Mouse (Mus musculus) forebrain, postnatal 0 days (tissue): Measurements from ENCODE around the gene Serpina3b. TPM values are rescaled to one million over a fixed set of nuclear protein-coding genes. Genes with fewer than 3 reads are reported as not detected.

Experiments used
- ATAC-seq: fragments of 200-750 bp; cut with Nextera tagmentation; 2 replicates; pipeline ENCODE4 v1.8.0; 2017; ENCODE audit warnings: mild to moderate bottlenecking, moderate library complexity
- DNase-seq: peaks from one replicate; pipeline ENCODE4 v3.0.0-alpha.2; 2015
- H3K27ac ChIP-seq: fragments of 300-500 bp; sonication (generic); 2 replicates; pipeline ENCODE4 v1.5.1; 2014; ENCODE audit warnings: low read depth, mild to moderate bottlenecking, antibody characterized with exemption, low read length, moderate library complexity, mixed read lengths
- H3K27me3 ChIP-seq: fragments of 300-500 bp; sonication (generic); 2 replicates; pipeline ENCODE4 v1.6.1; 2014; ENCODE audit warnings: mild to moderate bottlenecking, low read length, mixed read lengths; ENCODE audit not compliant: insufficient read depth
- H3K36me3 ChIP-seq: fragments of 300-500 bp; sonication (generic); 2 replicates; pipeline ENCODE4 v1.6.1; 2014; ENCODE audit warnings: mild to moderate bottlenecking, moderate library complexity; ENCODE audit not compliant: insufficient read depth
- H3K4me1 ChIP-seq: fragments of 300-500 bp; sonication (generic); 2 replicates; pipeline ENCODE4 v1.6.1; 2014; ENCODE audit warnings: antibody characterized with exemption; ENCODE audit not compliant: insufficient read depth
- H3K4me2 ChIP-seq: fragments of 300-500 bp; sonication (generic); 2 replicates; pipeline ENCODE4 v1.6.1; 2014; ENCODE audit warnings: low read depth, mild to moderate bottlenecking, moderate library complexity
- H3K4me3 ChIP-seq: fragments of 300-500 bp; sonication (generic); 2 replicates; pipeline ENCODE4 v1.5.1; 2014; ENCODE audit warnings: low read depth, low read length, mixed read lengths
- H3K9ac ChIP-seq: fragments of 300-500 bp; sonication (generic); 2 replicates; pipeline ENCODE4 v1.6.1; 2014; ENCODE audit warnings: mild to moderate bottlenecking
- H3K9me3 ChIP-seq: fragments of 300-500 bp; sonication (generic); 2 replicates; pipeline ENCODE4 v1.6.1; 2016; ENCODE audit warnings: low read length
- CTCF ChIP-seq: sonication (generic); IDR thresholded peaks from 2 replicates; pipeline ENCODE4 v1.5.1; 2016; ENCODE audit warnings: antibody characterized with exemption, control low read depth, low read depth
- WGBS: fragments of 180-500 bp; shearing (Covaris S2); extraction: QIAGEN DNeasy Blood & Tissue Kit; methylation state at CpG from one replicate; pipeline ENCODE4 v1.1.7; 2014; 5-methylcytosine and 5-hydroxymethylcytosine counted together
- polyA plus RNA-seq: library from polyadenylated mRNA; unstranded; fragments of >200 nt; fragmentation: Nextera tagmentation; extraction: Ambion mirVana; gene quantifications from 2 replicates; pipeline ENCODE4 v1.2.1, GENCODE M21; 2015
- total RNA-seq: library from RNA; depleted of rRNA; stranded (reverse); fragments of >200 nt; gene quantifications from 2 replicates; pipeline ENCODE4 v1.2.3, GENCODE M21; 2014

Serpina3b gene
- total and polyA plus RNA-seq, 2 experiments from 2014 or later, result not detected

DNA sequence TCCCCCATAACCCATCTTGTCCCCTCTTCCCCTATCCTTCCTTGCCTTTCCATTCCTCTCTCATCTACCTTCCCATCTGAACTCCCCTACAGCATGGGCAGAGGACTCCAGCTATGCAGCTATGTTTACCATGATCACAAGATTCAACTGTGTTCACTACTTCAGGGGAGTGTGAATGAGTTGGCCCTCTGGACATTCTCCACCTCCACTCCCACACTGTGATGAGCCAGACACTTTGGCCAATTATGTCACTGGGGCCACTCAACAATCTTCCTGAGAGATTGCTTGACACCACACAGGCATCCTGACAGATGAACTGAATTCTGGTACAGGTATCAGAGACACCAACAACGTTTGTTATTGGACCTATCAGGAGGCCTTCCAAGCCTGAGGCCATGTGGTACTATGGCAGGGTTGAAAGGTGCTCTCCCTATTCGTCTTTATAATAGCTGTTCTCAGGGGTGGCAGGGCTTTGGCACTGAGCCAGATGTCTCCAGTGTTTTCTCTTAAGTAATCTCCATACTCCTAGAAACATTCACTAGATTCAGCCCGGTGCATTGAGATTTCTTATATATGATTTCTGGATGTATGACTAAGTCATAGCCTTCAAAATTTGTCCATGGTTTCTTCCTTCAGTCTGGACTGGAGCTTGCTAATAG, 12.7 kb upstream of the Serpina3b start:
- WGBS, result 47% methylated on average over 3 of the region's 3 CpGs

DNA sequence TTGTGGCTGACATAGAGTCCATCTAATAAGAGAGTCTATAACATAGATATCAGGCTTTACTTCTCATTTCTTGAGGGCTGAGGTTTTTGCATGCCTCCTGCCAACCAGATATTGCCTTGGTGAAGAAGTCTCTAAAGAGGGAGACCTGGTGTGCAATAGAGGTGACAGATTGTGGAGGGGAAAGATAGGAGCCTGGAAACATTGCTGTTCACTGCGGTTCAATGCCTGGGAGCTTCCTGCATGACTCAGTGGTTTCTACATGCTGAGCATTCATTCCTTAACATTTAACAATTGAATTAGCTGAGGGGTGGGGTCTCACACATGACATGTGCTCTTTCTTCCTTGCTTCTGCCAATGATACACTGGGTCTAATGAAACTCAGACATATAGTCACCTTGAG, 4.7 kb upstream of the Serpina3b start:
- DNase-seq, result no peak
- H3K27ac ChIP-seq, result no peak overlapping the region
- no peaks in the 10 kb centered on the region for H3K27me3 ChIP-seq
- WGBS, result 84% methylated on average over 1 of the region's 1 CpGs
- H3K9ac ChIP-seq, result no peak overlapping the region
- TF ChIP-seq CTCF, result no peak
- H3K9me3 ChIP-seq, result no peaks in the 10 kb centered on the region
- H3K36me3 ChIP-seq, result no peaks in the 10 kb centered on the region
- no peaks in the 10 kb centered on the region for H3K4me1 ChIP-seq
- ATAC-seq, result no peak
- H3K4me2 ChIP-seq, result no peak overlapping the region
- no peak overlapping the region for H3K4me3 ChIP-seq

More for the DNA sequence above, 12.7 kb upstream of the Serpina3b start:
- H3K9ac ChIP-seq, result no peak overlapping the region
- no peak overlapping the region for H3K4me2 ChIP-seq
- no peak for TF ChIP-seq CTCF
- no peaks in the 10 kb centered on the region for H3K4me1 ChIP-seq
- H3K4me3 ChIP-seq, result no peak overlapping the region
- no peaks in the 10 kb centered on the region for H3K36me3 ChIP-seq
- H3K27ac ChIP-seq, result no peak overlapping the region
- ATAC-seq, result no peak
- no peaks in the 10 kb centered on the region for H3K27me3 ChIP-seq
- H3K9me3 ChIP-seq, result no peaks in the 10 kb centered on the region
- DNase-seq, result no peak

DNA sequence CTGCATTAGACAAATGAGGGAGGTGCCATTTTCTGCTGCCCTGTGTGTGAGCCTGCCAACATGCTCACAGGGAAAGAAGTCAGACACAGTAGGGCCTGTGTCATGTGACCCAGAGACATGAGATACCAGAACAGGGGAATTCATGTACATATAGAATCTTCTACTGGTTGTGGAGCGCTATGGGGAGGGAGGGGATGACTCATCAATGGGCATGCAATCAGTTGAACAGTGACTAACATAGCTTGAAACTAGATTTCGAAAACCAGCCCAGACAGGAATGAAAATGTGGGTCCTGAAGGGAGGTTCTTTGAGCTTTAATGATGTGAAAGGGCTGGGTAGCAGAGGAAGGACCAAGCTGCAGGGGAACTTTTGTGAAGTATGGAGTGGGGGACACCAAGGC, 3.8 kb upstream of the Serpina3b start:
- Histone ChIP-seq H3K4me1 (no peaks in the 10 kb centered on the region), H3K9ac (no peak overlapping the region), H3K27me3 (no peaks in the 10 kb centered on the region), H3K4me2 (no peak overlapping the region), H3K9me3 (no peaks in the 10 kb centered on the region), H3K4me3 (no peak overlapping the region), H3K36me3 (no peaks in the 10 kb centered on the region), H3K27ac (no peak overlapping the region)
- DNase-seq (no peak), ATAC-seq (no peak)
- WGBS, result 82% methylated on average over 2 of the region's 2 CpGs
- TF ChIP-seq CTCF, result no peak

- H3K4me3 ChIP-seq, result no peak overlapping the region
- no peak for ATAC-seq
- no peak for TF ChIP-seq CTCF
- H3K4me2 ChIP-seq, result no peak overlapping the region
- no peaks in the 10 kb centered on the region for H3K4me1 ChIP-seq
- no peak overlapping the region for H3K9ac ChIP-seq
- no peaks in the 10 kb centered on the region for H3K27me3 ChIP-seq
- no peak for DNase-seq
- no peaks in the 10 kb centered on the region for H3K9me3 ChIP-seq
- H3K27ac ChIP-seq, result no peak overlapping the region
- WGBS, result 86% methylated on average over 5 of the region's 5 CpGs
- no peaks in the 10 kb centered on the region for H3K36me3 ChIP-seq
These were observed 2.7 kb upstream of the Serpina3b start for GRCm38 (mm10) chr12:104125021-104125560.

DNA sequence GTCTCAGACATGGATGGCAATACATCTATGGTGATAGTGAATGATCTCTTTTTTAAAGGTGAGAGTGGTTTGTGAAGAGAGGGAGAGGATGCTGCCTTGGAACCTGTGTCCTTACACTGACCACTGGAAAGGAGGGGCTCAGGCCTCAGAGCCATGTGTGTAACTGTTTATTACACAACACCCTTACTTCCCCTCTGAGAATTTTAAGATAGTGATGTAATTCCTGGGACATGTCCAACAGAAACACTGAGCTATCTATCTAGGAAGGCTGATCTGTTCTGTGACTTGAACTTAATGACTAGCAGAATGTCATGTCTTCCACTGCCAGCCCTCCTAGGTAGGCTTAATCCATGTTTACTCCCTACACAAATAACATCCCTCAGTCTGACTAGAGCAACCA, 3.2 kb downstream of the Serpina3b start:
- Histone ChIP-seq H3K36me3 (no peaks in the 10 kb centered on the region), H3K4me2 (no peak overlapping the region), H3K9me3 (no peaks in the 10 kb centered on the region), H3K27me3 (no peaks in the 10 kb centered on the region), H3K9ac (no peak overlapping the region), H3K4me3 (no peak overlapping the region), H3K4me1 (no peaks in the 10 kb centered on the region), H3K27ac (no peak overlapping the region)
- no peak for ATAC-seq
- no peak for DNase-seq
- TF ChIP-seq CTCF, result no peak

DNA sequence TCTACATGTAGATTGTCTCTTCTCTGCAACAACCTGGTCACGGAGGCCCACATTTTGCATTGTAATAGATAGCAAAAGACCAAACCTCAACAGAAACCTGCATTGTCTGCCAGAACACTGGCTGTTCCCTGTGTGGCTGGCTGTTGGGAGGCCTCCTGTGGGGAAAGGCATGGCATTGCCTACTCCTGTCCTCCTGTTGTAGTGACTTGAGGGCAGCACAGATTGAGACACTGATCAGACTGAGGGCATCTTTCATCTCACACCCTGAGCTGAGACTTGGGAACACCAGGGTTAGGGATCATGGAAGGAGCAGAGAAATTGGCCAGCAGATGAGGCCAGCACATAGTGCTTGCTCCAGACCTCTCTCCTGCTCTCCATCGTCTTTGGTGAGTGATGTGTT, 10.4 kb downstream of the Serpina3b start:
- Histone ChIP-seq H3K27me3 (no peaks in the 10 kb centered on the region), H3K9ac (no peak overlapping the region), H3K36me3 (no peaks in the 10 kb centered on the region), H3K9me3 (no peaks in the 10 kb centered on the region), H3K4me3 (no peak overlapping the region), H3K4me2 (no peak overlapping the region), H3K27ac (no peak overlapping the region), H3K4me1 (no peaks in the 10 kb centered on the region)
- ATAC-seq (no peak), DNase-seq (no peak)
- TF ChIP-seq CTCF, result no peak
- WGBS, result 81% methylated on average over 2 of the region's 2 CpGs

GRCm38 (mm10) chr12:104140543-104141103, 12.8 kb downstream of the Serpina3b start:
- ATAC-seq, result no peak

More at GRCm38 (mm10) chr12:104140543-104141103, 12.8 kb downstream of the Serpina3b start:
- no peak overlapping the region for H3K4me2 ChIP-seq
- DNase-seq, result no peak
- no peaks in the 10 kb centered on the region for H3K4me1 ChIP-seq
- WGBS, result 95% methylated on average over 4 of the region's 4 CpGs
- no peak overlapping the region for H3K4me3 ChIP-seq
- no peaks in the 10 kb centered on the region for H3K27me3 ChIP-seq
- H3K36me3 ChIP-seq, result no peaks in the 10 kb centered on the region
- no peaks in the 10 kb centered on the region for H3K9me3 ChIP-seq
- no peak for TF ChIP-seq CTCF
- H3K9ac ChIP-seq, result no peak overlapping the region
- no peak overlapping the region for H3K27ac ChIP-seq
